Mouse (Mus musculus) lung, postnatal 10 days (tissue): ENCODE measurements around the gene Bmx.

ENCODE experiments used
- DNase-seq: peaks from one replicate; pipeline ENCODE4 v3.0.0; 2021

Bmx gene

DNA sequence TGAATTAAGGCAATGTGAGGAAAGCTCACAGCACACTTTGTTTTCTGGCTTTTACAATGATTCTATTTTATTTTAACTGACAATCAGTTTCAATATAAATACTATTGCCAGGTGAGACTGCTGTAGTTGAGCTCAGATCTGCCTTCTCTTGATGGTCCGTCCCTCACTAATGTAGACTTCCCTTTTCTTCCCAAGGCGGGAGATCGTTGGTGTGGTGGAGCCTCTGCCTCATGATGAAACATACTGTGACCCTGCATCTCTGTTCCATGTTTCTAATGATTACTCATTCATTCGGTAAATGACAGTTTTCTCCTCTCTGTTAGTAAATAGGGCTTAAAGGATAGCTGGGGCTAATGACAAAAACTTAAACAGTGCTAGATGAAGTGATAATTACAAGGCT is 84.1 kb downstream of the Bmx start:
- DNase-seq, result no peak

DNA sequence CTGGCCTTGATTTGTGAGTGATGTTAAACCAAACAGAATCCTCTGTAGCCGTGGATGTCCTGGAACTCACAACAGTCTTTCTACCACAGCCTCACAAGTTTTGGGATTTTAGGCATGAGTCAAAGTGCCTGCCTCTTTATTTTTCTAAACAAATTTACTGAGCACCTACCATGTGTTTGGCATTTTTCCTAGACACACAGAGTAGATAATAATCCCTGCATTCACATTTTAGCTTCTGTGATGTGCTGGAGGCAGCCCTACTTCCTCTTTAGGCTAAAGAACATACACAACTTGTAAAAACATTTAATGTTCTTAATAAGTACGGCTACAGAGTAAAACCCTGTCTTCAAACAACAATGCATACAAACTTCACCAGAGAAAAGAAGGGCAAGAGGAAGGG is 87.0 kb downstream of the Bmx start:
- DNase-seq, result no peak

DNA sequence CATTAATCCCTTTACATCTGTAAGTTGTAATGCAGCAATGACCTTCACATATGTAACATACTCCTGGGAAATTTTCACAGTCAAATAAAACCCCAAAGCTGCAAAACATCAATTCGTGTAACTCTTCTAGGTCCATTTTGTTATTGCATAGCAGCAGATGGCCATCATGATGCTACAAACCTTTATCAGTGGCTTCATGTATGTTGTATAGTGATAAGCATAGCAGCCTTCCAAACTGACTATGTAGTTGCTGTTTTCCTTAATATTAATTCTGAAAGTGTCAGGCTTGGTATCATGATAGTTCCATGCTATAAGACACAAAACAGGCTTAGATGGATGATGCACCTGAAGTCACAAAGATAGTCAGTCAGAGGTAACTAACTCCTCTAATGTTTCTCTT is 93.3 kb downstream of the Bmx start:
- DNase-seq, result no peak

DNA sequence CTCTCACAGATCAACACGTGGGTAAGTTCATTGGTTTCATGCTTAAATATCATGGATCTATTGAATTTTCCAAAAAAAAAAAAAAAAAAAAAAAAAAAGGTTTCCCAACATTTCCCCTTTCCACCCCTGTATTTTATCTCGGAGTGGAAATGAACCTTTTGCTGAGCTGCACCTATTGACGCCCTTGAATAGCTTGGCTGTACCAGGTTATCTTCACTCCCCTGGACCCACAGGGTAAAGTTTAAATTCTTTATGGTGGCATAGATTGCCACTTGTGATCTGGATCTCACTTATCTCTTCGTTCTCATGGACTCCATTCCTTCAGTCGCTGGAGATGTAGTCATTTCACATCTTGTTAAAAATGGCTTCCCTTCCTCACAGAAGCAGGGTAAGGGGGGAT is 103.4 kb downstream of the Bmx start:
- no peak for DNase-seq

DNA sequence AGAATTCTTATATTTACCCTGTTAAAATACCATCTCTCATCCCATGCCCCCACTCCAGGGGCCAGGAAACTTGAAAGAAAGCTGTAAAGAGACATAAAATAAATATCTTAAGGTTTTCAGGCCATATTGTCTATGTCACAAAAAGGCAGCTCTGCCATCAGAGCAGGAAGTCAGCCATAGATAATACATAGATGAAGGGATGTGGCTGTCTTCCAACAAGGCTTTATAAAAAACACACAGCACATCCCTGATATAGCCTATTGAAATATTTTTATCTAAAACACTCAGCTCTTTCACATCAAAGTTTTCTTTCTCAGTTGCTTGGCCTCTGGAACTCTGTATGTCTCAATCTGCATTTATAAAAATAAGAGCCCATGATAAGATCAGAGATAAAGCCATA is 104.4 kb downstream of the Bmx start:
- DNase-seq, result no peak

DNA sequence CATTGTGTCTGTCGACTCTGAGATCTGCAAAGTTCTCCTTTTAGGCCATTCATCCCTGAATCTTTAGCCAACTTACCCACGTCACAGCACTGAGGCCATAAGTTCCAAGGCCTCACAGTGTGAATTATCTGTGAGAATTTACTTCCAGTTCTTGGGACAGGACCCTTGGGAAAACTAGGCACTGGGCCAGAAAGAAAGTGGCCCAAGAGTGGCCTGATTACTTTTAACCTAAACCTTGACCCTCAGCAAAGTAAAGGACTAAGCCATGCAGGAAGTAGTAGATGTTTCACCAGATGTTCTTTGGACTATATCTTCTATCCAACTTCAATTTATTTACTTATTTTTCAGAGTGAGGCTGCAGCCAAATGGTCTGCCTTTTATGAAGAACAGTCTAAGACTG is 105.3 kb downstream of the Bmx start:
- no peak for DNase-seq

DNA sequence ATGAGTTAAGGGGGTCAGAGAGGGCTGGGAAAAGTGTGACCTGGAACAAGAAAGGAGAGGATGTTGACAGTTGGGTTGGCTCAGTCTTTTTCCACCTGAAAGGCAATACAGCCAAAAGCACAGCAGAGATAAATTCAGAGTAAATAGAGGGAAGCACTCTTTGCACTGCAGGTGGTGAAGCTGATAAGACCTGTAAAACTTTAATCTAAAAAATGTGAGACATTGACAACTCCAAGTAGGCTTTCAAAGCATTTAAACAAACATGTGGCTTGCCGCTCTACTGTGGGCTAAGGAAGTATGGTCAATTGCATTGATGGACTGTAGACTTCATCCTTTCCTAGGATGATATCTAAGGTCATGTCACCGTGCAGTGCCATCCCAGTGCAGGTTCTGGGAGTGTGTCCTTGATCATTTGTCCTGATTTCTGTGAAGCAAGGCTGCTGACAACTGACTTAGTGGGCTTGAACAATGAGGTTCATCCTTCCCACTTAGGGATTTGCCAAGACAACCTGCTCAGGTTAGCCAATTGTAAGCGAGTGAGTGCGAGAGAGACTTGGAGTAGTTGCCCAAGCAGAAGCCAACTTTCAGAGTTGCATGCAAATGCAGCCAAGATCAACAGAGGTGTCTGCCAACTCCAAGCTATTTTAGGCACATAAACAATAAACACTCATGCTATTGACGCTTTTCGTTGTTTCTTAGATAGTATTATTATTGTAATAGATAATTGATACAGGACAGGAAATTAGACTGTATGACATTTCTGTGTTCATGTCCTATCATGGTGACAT is 112.3 kb downstream of the Bmx start:
- DNase-seq, result peak; percentile 3
